Mouse (Mus musculus) limb, embryonic 14.5 days (tissue): ENCODE measurements around the gene Ube2n. TPM values are rescaled to one million over a fixed set of nuclear protein-coding genes. Genes with fewer than 3 reads are reported as not detected.

Experiments
- ATAC-seq: fragments of 200-750 bp; cut with Nextera tagmentation; 2 replicates; pipeline ENCODE4 v1.8.0; 2017; ENCODE audit warnings: low read depth, moderate number of reproducible peaks, moderate TSS enrichment; ENCODE audit not compliant: low FRiP score
- DNase-seq: peaks from one replicate; pipeline ENCODE4 v3.0.0-alpha.2; 2015; ENCODE audit warnings: low spot score
- H3K27ac ChIP-seq: fragments of 300-500 bp; sonication (generic); replicated peaks from 2 replicates; pipeline ENCODE4 v1.5.1; 2014; ENCODE audit warnings: low read depth, mild to moderate bottlenecking, low read length, moderate library complexity, mixed read lengths
- H3K27me3 ChIP-seq: fragments of 300-500 bp; sonication (generic); 2 replicates; pipeline ENCODE4 v1.6.1; 2014; ENCODE audit warnings: low read length, mixed read lengths; ENCODE audit not compliant: control insufficient read depth, insufficient read depth
- H3K36me3 ChIP-seq: fragments of 300-500 bp; sonication (generic); 2 replicates; pipeline ENCODE4 v1.6.1; 2014; ENCODE audit warnings: mild to moderate bottlenecking, low read length, moderate library complexity, mixed read lengths; ENCODE audit not compliant: control insufficient read depth, insufficient read depth
- H3K4me1 ChIP-seq: fragments of 300-500 bp; sonication (generic); 2 replicates; pipeline ENCODE4 v1.6.1; 2014; ENCODE audit warnings: antibody characterized with exemption, low read length, mixed read lengths; ENCODE audit not compliant: control insufficient read depth, insufficient read depth
- H3K4me2 ChIP-seq: fragments of 300-500 bp; sonication (generic); replicated peaks from 2 replicates; pipeline ENCODE4 v1.6.1; 2014; ENCODE audit warnings: low read depth, mild to moderate bottlenecking, low read length, moderate library complexity; ENCODE audit not compliant: severe bottlenecking
- H3K4me3 ChIP-seq: fragments of 300-500 bp; sonication (generic); replicated peaks from 2 replicates; pipeline ENCODE4 v1.5.1; 2014; ENCODE audit warnings: low read length
- H3K9ac ChIP-seq: fragments of 300-500 bp; sonication (generic); 2 replicates; pipeline ENCODE4 v1.6.1; 2014; ENCODE audit warnings: mild to moderate bottlenecking, low read depth, low read length, moderate library complexity; ENCODE audit not compliant: severe bottlenecking
- H3K9me3 ChIP-seq: fragments of 300-500 bp; sonication (generic); 2 replicates; pipeline ENCODE4 v1.6.1; 2016; ENCODE audit warnings: low read length; ENCODE audit not compliant: control insufficient read depth
- POLR2A ChIP-seq: fragments of 200-500 bp; IDR thresholded peaks from 2 replicates; pipeline ENCODE4 v1.8.0; 2012; ENCODE audit warnings: inconsistent platforms, mild to moderate bottlenecking, moderate library complexity, borderline replicate concordance; ENCODE audit not compliant: insufficient read depth, insufficient read length; ENCODE audit errors: extremely low read depth
- WGBS: fragments of 180-500 bp; shearing (Covaris S2); extraction: QIAGEN DNeasy Blood & Tissue Kit; methylation state at CpG from one replicate; pipeline ENCODE4 v1.1.7; 2014; 5-methylcytosine and 5-hydroxymethylcytosine counted together
- polyA plus RNA-seq, 2 experiments: library from polyadenylated mRNA; depleted of rRNA in 1 of 2; stranded (reverse) in 1 of 2; unstranded in 1 of 2; fragments of >200 nt; fragmentation: Nextera tagmentation in 1 of 2; extraction: Ambion mirVana in 1 of 2; gene quantifications; 2 replicates each; pipeline versions ENCODE4 v1.2.1 to v1.2.3; 2012 to 2014

Ube2n gene
- polyA plus RNA-seq, 2 experiments: 225 to 276 TPM

DNA sequence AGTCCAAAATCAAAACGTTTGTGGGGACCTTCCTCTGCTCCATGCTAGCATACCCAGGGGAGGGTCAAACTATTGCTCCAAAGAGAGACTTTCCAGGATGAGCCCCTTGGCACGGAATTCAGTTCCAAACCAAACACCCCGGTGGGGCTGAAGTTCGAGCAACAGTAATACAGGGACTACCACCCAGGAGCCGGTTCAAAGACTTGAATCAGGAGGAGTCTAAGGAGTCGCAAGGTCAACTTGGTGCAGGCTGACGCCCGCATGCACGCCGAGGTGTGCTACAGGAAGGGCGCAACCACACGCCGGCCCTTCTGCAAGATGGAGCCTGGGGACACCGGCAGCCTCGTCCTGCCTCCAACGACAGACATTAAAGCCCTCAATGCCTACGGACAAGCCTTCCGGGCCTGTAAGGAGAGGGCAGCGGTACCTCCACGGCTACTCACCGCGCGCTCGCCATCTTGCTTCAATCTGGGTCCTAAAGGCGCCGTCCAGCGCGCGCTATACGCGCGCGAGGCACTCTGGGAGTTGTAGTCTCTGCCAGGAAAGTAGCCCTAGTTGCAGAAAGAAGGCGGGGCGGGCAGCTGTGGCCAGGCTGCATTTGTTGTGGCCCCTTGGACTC, 13.4 kb upstream of the Ube2n start, which contains the start of gene Mrpl42:
Gene Mrpl42 (minus strand): TSS at position 478 of the 619 bp plus-strand sequence.
- Histone ChIP-seq H3K36me3 (peaks cover 5% of the 10 kb centered on the region; the same call in 1 of the 2 replicates), H3K9me3 (no peaks in the 10 kb centered on the region), H3K4me1 (peaks cover 6% of the 10 kb centered on the region; the same call in 1 of the 2 replicates), H3K9ac (peak within 1 kb of the TSS; percentile 85), H3K27ac (peak within 1 kb of the TSS; percentile 91), H3K4me3 (peak within 1 kb of the TSS; percentile 73), H3K4me2 (peak within 1 kb of the TSS; percentile 61), H3K27me3 (no peaks in the 10 kb centered on the region)
- peak; percentile 72; the same call in 1 of the 2 replicates for TF ChIP-seq POLR2A
- under 1% methylated on average over 35 of the region's 35 CpGs for WGBS
- peak; percentile 96 for DNase-seq
- ATAC-seq: peak; percentile 95

DNA sequence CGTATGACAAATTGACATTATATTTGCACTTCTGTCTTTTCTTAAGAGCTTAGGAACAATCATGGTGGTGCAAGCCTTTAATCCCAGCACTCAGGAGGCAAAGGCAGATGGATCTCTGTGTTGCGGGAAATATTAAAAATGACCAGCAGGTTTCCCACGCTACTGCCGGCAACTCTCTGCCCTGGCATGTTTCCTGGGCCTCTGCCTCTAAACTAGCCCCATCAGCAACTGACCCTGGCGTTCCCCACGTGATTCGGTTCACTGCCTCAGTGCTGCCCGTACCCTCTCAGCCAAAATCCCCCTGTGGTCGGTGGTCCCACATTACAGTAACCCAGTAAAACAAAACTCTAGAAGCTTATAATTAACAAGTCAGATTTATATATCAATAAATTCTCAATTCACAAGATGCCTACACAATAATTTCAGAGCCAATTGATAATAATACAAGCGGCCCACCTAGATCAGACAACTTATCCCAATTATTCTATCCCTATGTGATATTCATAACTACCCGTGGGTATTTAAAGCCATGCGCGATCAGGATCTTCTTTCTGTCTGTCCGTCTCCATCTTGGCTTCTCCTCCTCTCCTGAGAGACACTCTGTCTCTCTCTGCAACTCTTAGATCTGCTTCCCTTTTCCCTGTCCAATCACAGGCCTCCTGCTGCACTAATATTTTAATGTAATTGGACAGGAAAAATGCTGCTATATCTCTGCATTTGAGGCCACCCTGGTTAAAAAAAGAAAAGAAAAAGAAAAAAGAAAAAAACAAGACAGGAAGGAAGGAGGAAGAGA, 11.3 kb upstream of the Ube2n start:
- WGBS: 83% methylated on average over 14 of the region's 14 CpGs
- no peak for ATAC-seq
- Histone ChIP-seq H3K9ac (no peak overlapping the region), H3K9me3 (no peaks in the 10 kb centered on the region), H3K27me3 (no peaks in the 10 kb centered on the region), H3K27ac (no peak overlapping the region), H3K4me1 (peaks cover 6% of the 10 kb centered on the region; the same call in 1 of the 2 replicates), H3K4me3 (no peak overlapping the region), H3K4me2 (no peak overlapping the region), H3K36me3 (no peaks in the 10 kb centered on the region)
- no peak for TF ChIP-seq POLR2A
- DNase-seq: no peak

DNA sequence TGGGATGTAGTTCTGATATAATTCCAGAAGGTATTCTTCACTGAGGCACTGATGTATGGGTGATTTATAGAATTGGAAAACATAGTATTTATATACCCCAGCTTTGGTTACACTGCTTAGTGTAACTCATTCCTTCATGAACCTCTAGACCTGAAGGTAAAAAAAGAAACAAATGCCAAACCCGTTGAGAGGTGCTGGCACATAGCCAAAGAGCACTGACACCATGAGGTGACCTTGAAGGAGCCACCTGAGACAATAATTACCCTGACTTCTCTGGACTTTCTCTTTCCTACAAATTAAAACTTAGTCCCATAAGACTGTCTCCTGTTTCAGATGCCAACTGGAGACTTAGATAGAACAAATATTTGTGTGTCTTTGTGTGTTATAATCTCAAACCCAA, 10.6 kb upstream of the Ube2n start:
- ATAC-seq: no peak
- TF ChIP-seq POLR2A: no peak
- Histone ChIP-seq H3K27ac (no peak overlapping the region), H3K36me3 (no peaks in the 10 kb centered on the region), H3K9ac (no peak overlapping the region), H3K4me2 (no peak overlapping the region), H3K27me3 (no peaks in the 10 kb centered on the region), H3K4me1 (peaks cover 6% of the 10 kb centered on the region; the same call in 1 of the 2 replicates), H3K4me3 (no peak overlapping the region), H3K9me3 (no peaks in the 10 kb centered on the region)
- WGBS: 13% methylated on average over 1 of the region's 1 CpGs
- no peak for DNase-seq

DNA sequence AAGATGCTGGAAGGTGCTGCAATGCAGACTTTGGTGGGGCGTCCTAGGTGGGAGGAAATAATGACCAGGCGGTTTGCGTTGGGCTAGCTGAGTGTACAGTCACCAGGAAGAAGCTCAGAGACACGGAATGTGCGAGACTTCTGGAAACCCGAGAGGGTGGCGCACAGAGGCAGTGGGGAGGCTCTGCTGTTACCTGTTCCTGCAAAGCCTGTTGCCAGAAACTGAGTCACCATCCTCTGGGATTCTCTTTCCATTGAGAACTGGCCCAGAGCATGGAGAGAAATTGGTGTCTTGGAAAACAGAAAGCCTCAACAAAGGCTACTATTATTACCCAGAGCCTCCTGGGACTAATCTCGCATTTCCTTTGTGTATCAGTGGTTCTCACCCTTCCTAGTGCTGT, 6.8 kb upstream of the Ube2n start:
- Histone ChIP-seq H3K27me3 (no peaks in the 10 kb centered on the region), H3K9me3 (no peaks in the 10 kb centered on the region), H3K4me3 (no peak overlapping the region), H3K4me2 (no peak overlapping the region), H3K36me3 (no peaks in the 10 kb centered on the region), H3K4me1 (no peaks in the 10 kb centered on the region), H3K27ac (no peak overlapping the region), H3K9ac (no peak overlapping the region)
- no peak for TF ChIP-seq POLR2A
- WGBS: 84% methylated on average over 8 of the region's 8 CpGs
- ATAC-seq (no peak), DNase-seq (no peak)

DNA sequence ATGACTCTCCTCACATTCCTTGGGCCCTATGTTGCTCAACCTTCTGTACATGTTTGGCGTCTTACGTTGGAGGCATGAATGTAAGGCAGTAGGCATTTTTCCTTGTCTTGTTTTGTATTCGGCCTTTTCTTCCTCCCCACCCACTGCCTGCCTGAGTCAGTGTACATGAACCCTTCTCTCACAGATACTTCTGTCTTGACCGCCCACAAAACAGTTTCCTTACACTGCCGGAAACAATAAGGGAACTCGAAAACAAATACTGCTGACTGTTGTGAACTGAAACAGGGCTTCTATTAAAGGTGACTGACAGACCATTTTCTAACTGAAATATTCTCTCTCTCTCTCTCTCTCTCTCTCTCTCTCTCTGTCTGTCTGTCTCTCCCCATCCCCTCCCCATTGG, 6.2 kb upstream of the Ube2n start:
- WGBS: 78% methylated on average over 6 of the region's 6 CpGs
- no peak for TF ChIP-seq POLR2A
- H3K9me3 ChIP-seq: no peaks in the 10 kb centered on the region
- no peak for ATAC-seq
- no peak overlapping the region for H3K4me3 ChIP-seq
- no peaks in the 10 kb centered on the region for H3K36me3 ChIP-seq
- H3K9ac ChIP-seq: no peak overlapping the region
- DNase-seq: no peak
- H3K4me2 ChIP-seq: no peak overlapping the region
- H3K27ac ChIP-seq: no peak overlapping the region
- no peaks in the 10 kb centered on the region for H3K27me3 ChIP-seq
- H3K4me1 ChIP-seq: no peaks in the 10 kb centered on the region
